Mouse (Mus musculus) thymus, adult 2 months (tissue): ENCODE data around the gene Wdr1.

Source experiments
- CTCF ChIP-seq: fragments of 200-500 bp; IDR thresholded peaks from 2 replicates; pipeline ENCODE4 v1.5.1; 2012; ENCODE audit warnings: mild to moderate bottlenecking, control low read depth, low read length, moderate library complexity, borderline replicate concordance; ENCODE audit not compliant: control insufficient read depth, poor library complexity, insufficient read depth; ENCODE audit errors: extremely low read depth
- POLR2A ChIP-seq: fragments of 200-500 bp; IDR thresholded peaks from 2 replicates; pipeline ENCODE4 v1.6.1; 2012; ENCODE audit warnings: mild to moderate bottlenecking, low read length, control low read depth, moderate library complexity; ENCODE audit not compliant: control insufficient read depth, poor library complexity, insufficient read depth; ENCODE audit errors: extremely low read depth

DNA sequence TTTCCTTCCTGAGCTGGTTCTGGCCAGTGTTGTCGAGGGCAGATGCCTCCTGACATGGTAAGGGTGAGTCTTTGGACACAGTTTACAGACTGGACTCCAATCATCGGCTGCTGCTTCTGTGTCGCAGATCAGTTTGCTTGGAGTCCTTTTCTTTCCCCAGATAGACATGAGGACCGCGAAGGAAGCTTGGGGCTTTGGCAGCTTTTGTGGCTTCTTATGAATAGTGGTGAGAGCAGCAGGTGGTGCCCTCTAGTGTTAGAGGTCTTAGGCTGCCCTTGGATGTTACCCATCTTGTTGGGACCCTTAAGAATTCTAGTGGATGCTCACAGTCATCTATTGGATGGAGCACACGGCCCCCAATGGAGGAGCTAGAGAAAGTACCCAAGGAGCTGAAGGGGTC is 46.8 kb downstream of the Wdr1 start:
- TF ChIP-seq POLR2A, result no peak
- TF ChIP-seq CTCF, result no peak
